ENCODE assay signal across 29 mouse cellular contexts in genomic region chr3:51330086-51330485, GRCm38 (mm10). TPM values are rescaled to one million over a fixed set of nuclear protein-coding genes. Genes with fewer than 3 reads are reported as not detected.
DNase-seq lines count a peak whose midpoint lies in the region; ATAC-seq lines count a peak whose summit lies in the region.
"Had no signal": no experiment of that assay in that cellular context is flagged by ENCODE, and none has a peak within 500 bp of the region (broad histone marks: within the 10 kb centered on the region; RNA-seq: fewer than 3 reads in every experiment).

No protein-coding gene starts in this region.

- no peaks in the 10 kb centered on the region for H3K27me3 ChIP-seq in heart, embryonic 12.5 days (replicated peaks)
- no peaks in the 10 kb centered on the region for H3K27me3 ChIP-seq in midbrain, embryonic 13.5 days
- H3K27me3 ChIP-seq: CH12.LX; embryonic facial prominence, embryonic 12.5 days; embryonic facial prominence, embryonic 15.5 days; forebrain, embryonic 15.5 days; heart, embryonic 15.5 days; Patski had no signal

- no peak for ATAC-seq in heart, embryonic 12.5 days (ENCODE audit: insufficient number of reproducible peaks, low FRiP score)
- ATAC-seq in midbrain, embryonic 13.5 days: no peak
- ATAC-seq: activated CD4-positive, CD25-positive, alpha-beta regulatory T cell, adult 4 months; forebrain, embryonic 15.5 days; hindbrain, postnatal 0 days; inflammation-experienced regulatory T-cells, adult 6 months; intestine, postnatal 0 days; Patski had no signal

- H3K27ac ChIP-seq in heart, embryonic 12.5 days (ENCODE audit: poor library complexity, severe bottlenecking): no peak overlapping the region
- no peak overlapping the region for H3K27ac ChIP-seq in midbrain, embryonic 13.5 days
- H3K27ac ChIP-seq: embryonic facial prominence, embryonic 12.5 days; embryonic facial prominence, embryonic 15.5 days; forebrain, embryonic 15.5 days; heart, embryonic 15.5 days; hindbrain, embryonic 14.5 days; hindbrain, postnatal 0 days had no signal

- H3K4me2 ChIP-seq in heart, embryonic 12.5 days: no peak overlapping the region
- H3K4me2 ChIP-seq in midbrain, embryonic 13.5 days (replicated peaks): no peak overlapping the region
- H3K4me2 ChIP-seq: embryonic facial prominence, embryonic 12.5 days; embryonic facial prominence, embryonic 15.5 days; forebrain, embryonic 15.5 days; heart, embryonic 11.5 days; heart, embryonic 15.5 days; hindbrain, embryonic 14.5 days had no signal

- H3K4me3 ChIP-seq in heart, embryonic 12.5 days: no peak overlapping the region
- no peak overlapping the region for H3K4me3 ChIP-seq in midbrain, embryonic 13.5 days (replicated peaks)
- H3K4me3 ChIP-seq: embryonic facial prominence, embryonic 12.5 days; embryonic facial prominence, embryonic 15.5 days; forebrain, embryonic 15.5 days; heart, embryonic 15.5 days had no signal

- 83% methylated on average over 14 of the region's 14 CpGs for WGBS in heart, embryonic 12.5 days
- WGBS in midbrain, embryonic 13.5 days: 88% methylated on average over 14 of the region's 14 CpGs

- H3K4me1 ChIP-seq in heart, embryonic 12.5 days (replicated peaks): peaks cover 37% of the 10 kb centered on the region
- H3K4me1 ChIP-seq in midbrain, embryonic 13.5 days (replicated peaks): peaks cover 19% of the 10 kb centered on the region

- H3K36me3 ChIP-seq in heart, embryonic 12.5 days: peaks cover 4% of the 10 kb centered on the region; the same call in 1 of the 2 replicates
- H3K36me3 ChIP-seq in midbrain, embryonic 13.5 days: peaks cover 4% of the 10 kb centered on the region
- H3K36me3 ChIP-seq: embryonic facial prominence, embryonic 12.5 days; embryonic facial prominence, embryonic 15.5 days had no signal

- H3K9ac ChIP-seq in heart, embryonic 12.5 days: no peak overlapping the region
- no peak overlapping the region for H3K9ac ChIP-seq in midbrain, embryonic 13.5 days (replicated peaks)
- H3K9ac ChIP-seq: embryonic facial prominence, embryonic 12.5 days; embryonic facial prominence, embryonic 15.5 days; forebrain, embryonic 15.5 days; heart, embryonic 15.5 days; hindbrain, embryonic 14.5 days had no signal

- intact Hi-C loops in gastrocnemius, postnatal 36 days (cut with DNase I): no loop called here
- intact Hi-C loops in heart, postnatal 10 days (cut with DNase I): no loop called here

- peak; percentile 4 for DNase-seq in adrenal gland, postnatal 10 days
- no peak for DNase-seq in adrenal gland, adult 2 months
- peak; percentile 5 for DNase-seq in gastrocnemius, postnatal 25 days
- no peak for DNase-seq in gastrocnemius, postnatal 36 days
- DNase-seq in R1 (ENCODE audit: low read depth, low spot score): peak; percentile 26
- no peak for DNase-seq in heart, postnatal 10 days
- DNase-seq: adrenal gland, postnatal 14 days; cerebellum, adult 11 months; cerebellum, adult 2 months; cerebellum, adult 9-11 months; cerebellum, postnatal 25 days; heart, adult 11 months; heart, postnatal 14 days; heart, postnatal 4 days; kidney, adult 2 months had no signal

- H3K9me3 ChIP-seq in heart, embryonic 12.5 days (replicated peaks): peaks cover 7% of the 10 kb centered on the region
- 0 out of 2 replicates have a peak, but pooled peaks cover 4% of the 10 kb centered on the region for H3K9me3 ChIP-seq in midbrain, embryonic 13.5 days
- H3K9me3 ChIP-seq: embryonic facial prominence, embryonic 12.5 days; embryonic facial prominence, embryonic 15.5 days; forebrain, embryonic 15.5 days had no signal

RNA-seq across cellular contexts. Expression of gene Elf2, which starts 10.4 kb away (rescaled TPM):
- total RNA-seq in adrenal gland, postnatal 10 days (2021): 10 to 100 TPM; 84.3 to 94.5 TPM
- total RNA-seq in adrenal gland, adult 2 months (2021): 10 to 100 TPM; 66.3 to 70.8 TPM
- 30.7 and 39.1 TPM in 2 replicates for polyA plus RNA-seq in adrenal gland, adult 2 months (2012; rRNA removed)
- total RNA-seq in gastrocnemius, postnatal 25 days (2021): 10 to 100 TPM; 44.3 to 46.1 TPM
- total RNA-seq in gastrocnemius, postnatal 36 days (2021): 10 to 100 TPM; 48.9 to 49.7 TPM
- polyA plus RNA-seq in heart, embryonic 12.5 days (2016; fragmentation: Nextera tagmentation; extraction: Ambion mirVana): 45.5 and 57.7 TPM in 2 replicates
- total RNA-seq in heart, postnatal 10 days (2021): 10 to 100 TPM; 79.8 to 85.1 TPM
- 50.3 and 51.3 TPM in 2 replicates for polyA plus RNA-seq in midbrain, embryonic 13.5 days (2015; fragmentation: Nextera tagmentation; extraction: Ambion mirVana)

Comparison
In these comparisons a context has a peak if more than half of its experiments do, and no peak if none do; other contexts are left out.
1. DNase-seq: peak in adrenal gland, postnatal 10 days (single experiment), gastrocnemius, postnatal 25 days (single experiment) and R1 (single experiment); none in adrenal gland, adult 2 months (single experiment), gastrocnemius, postnatal 36 days (0 of 2) and heart, postnatal 10 days (0 of 2).